Mouse (Mus musculus): ENCODE measurements at regions not wholly inside any gene's neighbourhood (a gene's known extent, or its start where the extent isn't known, plus 50 kb on each side); places are given as distances from the start of the nearest gene placed in this dataset.

DNA sequence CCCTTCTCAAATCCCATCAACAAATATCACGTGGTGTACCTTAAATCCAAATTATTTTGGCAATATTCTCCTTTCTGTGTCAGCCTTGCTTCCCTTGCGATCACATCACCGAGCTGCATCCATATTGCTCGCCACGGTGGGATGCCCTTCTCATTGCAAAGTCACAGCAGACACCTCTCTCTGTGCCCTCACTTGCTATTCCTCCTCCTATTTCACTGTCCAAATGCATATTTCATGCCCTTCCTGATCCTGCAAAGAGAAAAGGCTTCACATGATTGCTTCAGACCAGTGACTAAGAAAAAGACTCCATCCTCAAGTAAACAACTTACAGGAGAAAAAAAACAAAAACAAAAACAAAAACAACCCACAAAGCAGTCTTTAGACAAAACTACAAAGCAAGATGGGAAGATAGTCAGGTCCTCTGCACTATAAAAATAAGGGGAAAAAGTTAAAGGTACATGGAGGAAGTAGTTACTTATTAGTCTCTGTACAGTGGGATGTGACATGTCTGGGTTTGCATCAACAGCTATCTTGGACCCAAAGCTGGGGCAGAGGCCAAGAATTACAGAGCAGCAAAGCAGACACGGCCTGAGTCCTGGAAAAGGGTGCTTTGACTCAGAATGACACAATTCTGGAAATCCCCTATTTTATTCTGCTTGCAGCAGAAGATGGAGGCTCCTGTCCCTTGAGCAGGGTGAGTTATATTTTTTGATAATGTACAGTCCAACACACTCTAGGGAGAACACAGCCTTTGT, 349.3 kb downstream of the Zfp619 start:
- TF ChIP-seq NRF1 (IDR thresholded peaks at IDR 0.05; ENCODE audit: insufficient read depth, low read depth, low read length, poor library complexity, severe bottlenecking) = no peak
- no peak overlapping the region for H3K4me3 ChIP-seq (ENCODE audit: control insufficient read depth in 1 of 2, insufficient read depth in 1 of 2, low read depth in 2 of 2, low read length in 2 of 2)
- DNase-seq (ENCODE audit: low read depth, low spot score) = no peak
- H3K36me3 ChIP-seq (ENCODE audit: control insufficient read depth in 1 of 2, insufficient read depth in 2 of 2, low read length in 2 of 2) = no peaks in the 10 kb centered on the region
- no peaks in the 10 kb centered on the region for H3K27me3 ChIP-seq (ENCODE audit: control insufficient read depth in 1 of 2, insufficient read depth in 2 of 2, low read length in 2 of 2)
- no peaks in the 10 kb centered on the region for H3K4me1 ChIP-seq (ENCODE audit: control insufficient read depth in 1 of 2, insufficient read depth in 2 of 2, low read length in 2 of 2)
- no peak overlapping the region for H3K9ac ChIP-seq (ENCODE audit: control insufficient read depth, low read depth, low read length, poor library complexity, severe bottlenecking)
- H3K79me2 ChIP-seq (ENCODE audit: control insufficient read depth, insufficient read depth, low read length, poor library complexity) = no peaks in the 10 kb centered on the region
- H3K27ac ChIP-seq (ENCODE audit: control insufficient read depth, low read depth, low read length) = no peak overlapping the region
- no peaks in the 10 kb centered on the region for H3K9me3 ChIP-seq (replicated peaks; ENCODE audit: insufficient read depth, low read length)

- Histone ChIP-seq H3K27me3 (ENCODE audit: control insufficient read depth in 1 of 2, insufficient read depth in 2 of 2, low read length in 2 of 2) (no peaks in the 10 kb centered on the region), H3K79me2 (ENCODE audit: control insufficient read depth, insufficient read depth, low read length, poor library complexity) (no peaks in the 10 kb centered on the region), H3K36me3 (ENCODE audit: control insufficient read depth in 1 of 2, insufficient read depth in 2 of 2, low read length in 2 of 2) (no peaks in the 10 kb centered on the region), H3K9me3 (replicated peaks; ENCODE audit: insufficient read depth, low read length) (no peaks in the 10 kb centered on the region), H3K4me3 (ENCODE audit: control insufficient read depth in 1 of 2, insufficient read depth in 1 of 2, low read depth in 2 of 2, low read length in 2 of 2) (no peak overlapping the region), H3K27ac (ENCODE audit: control insufficient read depth, low read depth, low read length) (no peak overlapping the region), H3K9ac (ENCODE audit: control insufficient read depth, low read depth, low read length, poor library complexity, severe bottlenecking) (no peak overlapping the region), H3K4me1 (ENCODE audit: control insufficient read depth in 1 of 2, insufficient read depth in 2 of 2, low read length in 2 of 2) (no peaks in the 10 kb centered on the region)
- no peak for TF ChIP-seq KAT2A (conservative IDR thresholded peaks at IDR 0.05; ENCODE audit: low read depth, low read length)
- TF ChIP-seq JUND (IDR thresholded peaks at IDR 0.05; ENCODE audit: low read depth, low read length) = no peak
- no peak for TF ChIP-seq MAFK (IDR thresholded peaks at IDR 0.05; ENCODE audit: borderline replicate concordance, low read depth, low read length)
- TF ChIP-seq NELFE (IDR thresholded peaks at IDR 0.05; ENCODE audit: low read depth, low read length) = no peak
- no peak for TF ChIP-seq BHLHE40 (IDR thresholded peaks at IDR 0.05; ENCODE audit: borderline replicate concordance, low read depth, low read length)
- no peak for TF ChIP-seq TBP (IDR thresholded peaks at IDR 0.05; ENCODE audit: low read depth, low read length)
- no peak for TF ChIP-seq SMC3 (IDR thresholded peaks at IDR 0.05; ENCODE audit: low read depth, low read length)
- TF ChIP-seq MYB (IDR thresholded peaks at IDR 0.05; ENCODE audit: low read depth, low read length) = no peak
- no peak for TF ChIP-seq ELF1 (IDR thresholded peaks at IDR 0.05; ENCODE audit: low read depth, low read length)
- TF ChIP-seq CHD2 (IDR thresholded peaks at IDR 0.05; ENCODE audit: low read length) = no peak
- TF ChIP-seq ZC3H11A (IDR thresholded peaks at IDR 0.05; ENCODE audit: low read depth, low read length) = no peak
- TF ChIP-seq ZMIZ1 (IDR thresholded peaks at IDR 0.05; ENCODE audit: low read depth, low read length) = no peak
- TF ChIP-seq CTCF (IDR thresholded peaks at IDR 0.05 in 2 of 3, conservative IDR thresholded peaks at IDR 0.05 in 1 of 3; ENCODE audit: control insufficient read depth in 1 of 3, insufficient read depth in 1 of 3, low read depth in 2 of 3, low read length in 3 of 3, poor library complexity in 1 of 3, severe bottlenecking in 1 of 3) = no peak
- TF ChIP-seq ETS1 (IDR thresholded peaks at IDR 0.05; ENCODE audit: low read depth, low read length) = no peak
- no peak for TF ChIP-seq TCF12 (IDR thresholded peaks at IDR 0.05; ENCODE audit: low read depth, low read length)
- no peak for TF ChIP-seq GABPA (IDR thresholded peaks at IDR 0.05; ENCODE audit: low read depth, low read length)
- no peak for TF ChIP-seq CHD1 (IDR thresholded peaks at IDR 0.05; ENCODE audit: low read depth, low read length)
- TF ChIP-seq MAZ (IDR thresholded peaks at IDR 0.05; ENCODE audit: low read depth, low read length) = no peak
- TF ChIP-seq HCFC1 (IDR thresholded peaks at IDR 0.05; ENCODE audit: low read depth, low read length) = no peak
- DNase-seq (ENCODE audit: low read depth, low spot score) = no peak
These were observed 349.9 kb downstream of the Zfp619 start for GRCm38 (mm10) chr7:39867451-39867850.

Data from MEL (cell line).